Mouse (Mus musculus): ENCODE measurements at regions not wholly inside any gene's neighbourhood (a gene's known extent, or its start where the extent isn't known, plus 50 kb on each side); places are given as distances from the start of the nearest gene placed in this dataset.
"Not testable (repeated sequence)": the region's sequence is repeated elsewhere in the genome, so short reads cannot be mapped to it uniquely, and the experiment has no call there.

GRCm38 (mm10) chr17:79501031-79501474 lies 110.6 kb upstream of the Rmdn2 start:
- no peak for DNase-seq

- no peak for DNase-seq
Measured at GRCm38 (mm10) chr17:79501926-79502325, 109.7 kb upstream of the Rmdn2 start.

GRCm38 (mm10) chr17:79503037-79503436 lies 108.6 kb upstream of the Rmdn2 start:
- DNase-seq, result no peak

DNA sequence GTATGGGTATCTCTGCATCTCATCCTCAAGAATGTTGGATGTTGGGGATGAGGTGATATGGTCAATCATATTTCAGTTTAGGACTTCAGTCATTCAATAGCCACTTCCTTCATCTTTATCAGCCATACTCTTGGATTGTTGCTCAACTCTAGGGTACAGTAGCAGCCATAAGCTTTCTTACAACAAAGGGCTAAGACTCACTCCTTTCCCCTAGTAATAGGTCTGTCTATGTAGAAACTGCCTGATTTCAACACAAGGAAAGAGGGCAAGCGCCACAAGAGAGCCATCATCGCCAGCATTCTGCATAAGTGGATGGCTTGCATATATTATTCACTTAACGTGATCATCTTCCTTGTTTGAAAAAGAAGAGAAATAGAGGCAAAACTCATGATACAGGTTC lies 107.5 kb upstream of the Rmdn2 start:
- DNase-seq, result no peak

DNA sequence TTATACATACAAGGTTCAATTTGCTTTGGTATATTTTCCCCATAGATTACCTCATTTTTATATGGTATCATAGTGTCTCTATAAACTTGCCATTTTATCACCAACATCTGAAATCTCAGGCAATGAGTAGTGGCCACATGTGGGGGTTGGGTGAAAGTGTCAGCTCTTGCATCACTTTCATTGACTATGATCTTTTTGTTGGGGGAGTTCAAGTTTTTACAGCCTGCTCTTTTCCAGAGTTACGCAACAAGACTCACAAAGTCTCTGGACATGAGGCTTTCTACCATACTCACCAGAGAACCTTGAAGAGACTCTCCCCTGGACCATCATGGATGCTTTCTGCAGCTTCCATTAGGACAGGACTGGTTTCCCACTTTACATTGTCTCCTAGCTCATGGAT lies 106.1 kb upstream of the Rmdn2 start:
- DNase-seq, result no peak

DNA sequence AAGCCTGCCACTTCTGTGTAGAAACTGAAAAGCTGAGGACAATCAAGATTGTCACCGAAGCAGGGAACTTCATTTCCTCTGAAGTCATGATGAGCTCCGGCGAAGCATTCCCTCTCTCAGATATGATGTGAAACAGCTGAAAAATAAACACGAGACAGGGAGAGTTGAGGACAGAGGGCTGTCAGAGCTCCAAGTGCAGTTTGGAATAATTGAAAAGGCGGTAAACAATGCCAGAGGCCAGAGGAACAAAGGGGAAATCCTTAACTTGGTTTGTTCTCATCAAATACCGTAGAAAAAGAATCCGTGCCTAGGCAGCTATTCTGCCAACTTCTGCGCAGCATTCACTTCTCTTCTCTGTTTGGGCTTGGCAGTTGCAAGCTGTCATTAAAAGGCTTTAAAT lies 102.4 kb upstream of the Rmdn2 start:
- no peak for DNase-seq

- no peak for DNase-seq
Measured at GRCm38 (mm10) chr17:79509957-79510710, 101.5 kb upstream of the Rmdn2 start.

GRCm38 (mm10) chr17:79511218-79511617 lies 100.4 kb upstream of the Rmdn2 start:
- DNase-seq, result no peak

- DNase-seq, result peak; percentile 14
Measured at GRCm38 (mm10) chr17:79514076-79514475, 97.6 kb upstream of the Rmdn2 start.

DNA sequence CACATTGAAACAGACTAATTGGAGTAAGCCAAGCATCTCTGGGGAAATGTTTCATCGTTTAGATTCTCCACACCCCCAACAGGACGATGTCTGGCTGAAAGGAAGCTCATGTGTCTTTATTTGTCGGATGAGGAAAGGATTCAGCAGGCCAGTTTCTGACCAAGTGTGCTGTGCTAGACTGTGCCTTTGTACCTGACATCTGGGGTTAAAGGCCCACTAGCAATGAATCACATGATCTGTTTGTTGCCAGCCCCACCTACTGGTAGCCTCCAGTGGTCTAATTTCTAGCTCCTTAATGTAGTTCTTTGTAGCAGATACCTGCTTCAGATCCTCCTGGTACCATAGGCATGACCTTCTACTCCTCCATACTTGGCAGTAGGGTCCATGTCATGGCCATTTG lies 93.5 kb upstream of the Rmdn2 start:
- DNase-seq, result no peak

- no peak for DNase-seq
Measured at GRCm38 (mm10) chr17:79518696-79519095, 93.0 kb upstream of the Rmdn2 start.

DNA sequence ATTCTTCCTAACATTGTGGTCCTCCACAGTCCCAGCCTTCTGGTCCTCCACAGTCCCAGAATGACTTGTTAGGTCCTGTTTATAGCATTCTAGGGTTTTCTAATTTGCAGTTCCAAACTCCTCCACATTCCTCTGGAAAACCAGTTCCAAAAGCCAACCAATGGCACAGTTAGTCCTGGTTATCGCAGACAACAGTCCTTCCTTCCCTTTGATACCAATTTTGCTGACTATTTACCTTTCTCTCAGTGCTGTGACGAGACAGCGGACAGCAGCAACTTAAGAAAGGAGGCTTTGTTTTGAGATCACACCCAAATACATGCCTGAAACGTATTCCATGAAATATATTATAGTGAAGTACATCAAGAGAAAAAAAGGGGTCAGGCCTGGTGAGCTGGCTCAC lies 92.3 kb upstream of the Rmdn2 start:
- no peak for DNase-seq

DNA sequence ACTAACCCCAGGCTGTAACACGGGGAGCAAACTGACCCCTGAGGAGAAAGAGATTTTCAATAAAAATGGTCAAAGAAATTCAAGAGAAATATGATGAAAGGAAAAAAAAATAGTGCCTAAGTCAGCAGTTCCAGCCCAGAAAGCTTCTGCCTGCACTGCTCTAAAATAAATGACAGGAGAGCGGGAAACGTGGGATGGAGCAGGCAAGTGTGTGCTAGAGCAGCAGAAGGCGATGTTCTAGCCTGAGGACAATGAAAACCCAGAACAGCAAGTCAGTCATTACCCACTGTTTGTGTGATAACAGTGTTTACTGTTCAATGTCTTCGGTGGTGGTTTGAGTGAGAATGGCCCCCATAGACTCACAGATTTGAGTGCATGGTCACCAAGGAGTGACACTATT lies 91.4 kb upstream of the Rmdn2 start:
- peak; percentile 38 for DNase-seq

- no peak for DNase-seq
Measured at GRCm38 (mm10) chr17:79521691-79522090, 90.0 kb upstream of the Rmdn2 start.

DNA sequence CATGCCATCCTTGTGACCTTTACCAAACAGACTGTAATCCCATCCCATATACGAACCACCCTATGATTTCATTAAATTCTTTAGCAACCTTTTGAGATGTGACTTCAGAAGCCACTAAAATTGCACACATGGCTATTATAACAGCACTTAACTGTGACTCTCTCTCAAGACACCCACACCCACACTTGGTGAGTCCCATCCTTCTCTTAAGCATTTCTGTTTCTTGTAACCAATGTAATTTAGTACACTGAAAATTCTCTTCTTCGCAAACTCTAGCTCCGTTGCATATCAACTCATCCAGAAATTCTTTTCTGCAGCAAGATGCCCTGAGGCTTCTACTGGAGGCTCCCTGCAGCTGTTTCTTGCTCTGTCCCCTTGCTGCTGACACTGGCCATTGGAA lies 88.4 kb upstream of the Rmdn2 start:
- DNase-seq, result peak; percentile 15

- DNase-seq, result no peak
Measured at GRCm38 (mm10) chr17:79527391-79527790, 84.3 kb upstream of the Rmdn2 start.

DNA sequence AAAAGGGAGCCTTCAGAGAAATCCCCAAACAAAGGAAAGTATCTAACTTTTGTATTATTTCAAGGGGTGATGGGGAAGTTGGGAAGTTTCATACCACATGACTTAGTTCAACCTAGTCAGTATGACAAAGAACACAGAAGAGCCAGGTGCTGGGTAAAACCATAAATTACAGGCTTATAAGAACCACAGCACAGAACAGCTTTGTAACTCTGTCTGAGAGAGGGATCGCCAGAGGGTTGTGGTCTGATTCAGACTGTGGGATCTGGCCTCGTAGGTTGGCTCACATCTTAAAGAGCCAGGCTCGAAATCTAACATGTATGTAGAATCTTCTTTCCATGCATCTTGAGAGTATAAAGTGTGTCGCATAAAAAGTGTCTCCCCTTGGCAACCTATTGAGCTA lies 75.1 kb upstream of the Rmdn2 start:
- DNase-seq, result no peak

DNA sequence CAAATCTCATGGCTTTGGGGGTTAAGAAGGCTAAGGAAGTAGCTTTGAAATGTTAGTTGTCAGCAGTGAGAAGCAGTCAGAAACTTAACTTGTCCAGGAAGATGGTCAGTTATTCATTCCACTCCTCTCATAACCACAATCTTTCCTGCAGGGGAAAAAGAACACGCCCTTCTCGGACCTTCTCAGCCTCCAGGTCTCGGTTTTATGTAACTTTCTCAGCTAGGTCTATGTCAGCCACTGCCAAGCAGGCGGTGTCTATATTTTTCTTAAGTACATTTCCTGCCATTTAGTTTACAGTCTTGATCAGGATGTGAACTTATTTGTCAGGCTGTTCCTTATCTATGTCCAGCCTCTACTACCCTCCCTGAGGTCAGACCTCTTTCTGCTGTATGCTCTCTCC lies 72.9 kb upstream of the Rmdn2 start:
- no peak for DNase-seq

DNA sequence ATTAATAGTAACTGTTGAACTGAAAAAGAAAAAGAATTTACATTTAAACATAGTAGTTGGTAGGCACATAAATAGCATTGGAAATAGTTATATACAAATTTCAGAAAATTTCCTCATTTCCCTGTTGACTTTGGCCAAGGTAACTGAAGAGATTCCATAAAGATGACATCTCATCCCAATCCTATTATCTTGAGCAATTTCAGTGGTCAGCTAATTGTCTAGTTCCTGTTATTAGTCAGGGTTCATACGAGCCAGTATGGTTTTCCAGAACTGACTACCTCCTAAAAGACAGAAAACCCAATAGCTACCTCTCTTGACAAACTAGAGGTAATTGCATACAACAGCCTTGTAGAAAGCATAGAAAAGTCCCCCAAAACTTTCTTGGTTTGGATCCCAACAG lies 71.6 kb upstream of the Rmdn2 start:
- DNase-seq, result no peak

DNA sequence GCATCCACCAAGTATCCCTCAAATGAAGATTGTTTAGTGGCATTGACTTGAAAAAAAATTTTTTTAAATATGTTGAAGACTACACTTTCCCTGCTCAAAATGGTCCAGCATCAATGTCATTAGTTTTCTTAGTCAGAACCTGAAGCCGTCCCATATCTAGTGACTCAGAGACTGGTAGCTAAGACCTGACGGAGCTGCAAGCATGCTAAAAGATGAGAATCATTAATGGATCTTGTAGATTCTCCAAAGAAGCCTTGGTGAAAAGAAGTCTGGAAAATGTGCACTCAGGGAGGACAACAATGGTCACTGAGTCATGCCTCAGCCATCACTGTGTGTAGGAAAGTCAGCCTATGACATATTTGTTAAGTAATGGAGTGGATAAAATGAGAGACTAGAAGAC lies 71.2 kb upstream of the Rmdn2 start:
- no peak for DNase-seq

GRCm38 (mm10) chr17:79543907-79544522 lies 67.6 kb upstream of the Rmdn2 start:
- DNase-seq, result peak; percentile 14

GRCm38 (mm10) chr17:79545878-79546277 lies 65.8 kb upstream of the Rmdn2 start:
- DNase-seq, result no peak

- no peak for DNase-seq
Measured at GRCm38 (mm10) chr17:79547075-79547474, 64.6 kb upstream of the Rmdn2 start.

- no peak for DNase-seq
Measured at GRCm38 (mm10) chr17:79547524-79547923, 64.1 kb upstream of the Rmdn2 start.

GRCm38 (mm10) chr17:79550409-79550808 lies 61.3 kb upstream of the Rmdn2 start:
- not testable (repeated sequence) for DNase-seq

Measured in right cerebral cortex, adult 18-20 months (tissue).